Mouse (Mus musculus) CD8-positive naive resting alpha-beta T cell, adult 57 days (primary cell): ENCODE results near the gene Chd6. TPM values are rescaled to one million over a fixed set of nuclear protein-coding genes. Genes with fewer than 3 reads are reported as not detected.

ENCODE experiments used
- total RNA-seq: library from RNA; stranded (reverse); gene quantifications from one replicate; pipeline ENCODE4 v1.2.4, GENCODE M21; 2023

Gene Chd6
- total RNA-seq = 104 TPM

GRCm38 (mm10) chr2:161108933-161109371 is at the start of gene Chd6:
Gene Chd6, minus strand, starts transcription at chr2:161109075.

GRCm38 (mm10) chr2:160912231-160912671 is 196.6 kb downstream of the Chd6 start, which contains the start of gene Emilin3:
Gene Emilin3, minus strand, starts transcription at chr2:160912328.

Other genes starting within 250 kb of the Chd6 start
- gene Zhx3, start 236.1 kb downstream of the Chd6 start, total RNA-seq = 11.1 TPM
- gene Lpin3, start 228.4 kb downstream of the Chd6 start, total RNA-seq = 0.15 TPM
- gene Emilin3, start 196.7 kb downstream of the Chd6 start, total RNA-seq = not detected